Mouse (Mus musculus) heart, adult 2 months (tissue): ENCODE results near the gene Bard1.

ENCODE experiments used
- CTCF ChIP-seq: fragments of 200-600 bp; IDR thresholded peaks from 2 replicates; pipeline ENCODE4 v1.8.1; 2022; ENCODE audit warnings: antibody characterized with exemption, mild to moderate bottlenecking, moderate library complexity
- EP300 ChIP-seq: fragments of 200-500 bp; IDR thresholded peaks from 2 replicates; pipeline ENCODE4 v1.6.1; 2011; ENCODE audit warnings: low read depth, low read length, control low read depth; ENCODE audit not compliant: insufficient read depth
- POLR2A ChIP-seq: fragments of 200-500 bp; IDR thresholded peaks from 2 replicates; pipeline ENCODE4 v1.6.1; 2011; ENCODE audit warnings: mild to moderate bottlenecking, low read depth, low read length, control low read depth; ENCODE audit not compliant: insufficient read depth

GRCm38 (mm10) chr1:71055454-71055853, 47.5 kb downstream of the Bard1 start:
- TF ChIP-seq CTCF = no peak
- no peak for TF ChIP-seq POLR2A
- no peak for TF ChIP-seq EP300
